Mouse (Mus musculus): ENCODE measurements around the gene Tbc1d13. TPM values are rescaled to one million over a fixed set of nuclear protein-coding genes. Genes with fewer than 3 reads are reported as not detected.
"Not testable (repeated sequence)": the region's sequence is repeated elsewhere in the genome, so short reads cannot be mapped to it uniquely, and the experiment has no call there.

The Tbc1d13 gene
- polyA plus RNA-seq, 1 experiment from 2014 or later, result 20.4 TPM

DNA sequence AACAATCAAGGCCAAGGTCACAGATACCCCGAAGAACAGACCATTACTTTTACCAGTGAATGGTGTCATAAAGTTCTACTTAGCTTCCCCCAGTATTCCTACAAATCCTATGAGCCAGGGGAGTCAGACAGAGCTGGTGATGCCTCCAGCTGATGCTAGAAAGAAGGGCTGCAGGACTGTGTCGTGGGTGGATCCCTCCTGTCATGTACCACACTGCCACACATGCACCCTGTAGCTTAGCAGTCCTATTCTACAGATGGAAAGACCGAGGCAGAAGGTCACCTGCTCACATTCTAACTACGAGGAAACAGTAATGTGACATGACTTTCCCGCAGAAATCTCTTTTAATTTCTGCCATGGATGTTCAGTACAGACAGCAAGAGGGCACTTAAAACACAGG lies 10.8 kb upstream of the Tbc1d13 start:
- no peak for ATAC-seq (ENCODE audit: low FRiP score, low TSS enrichment)
- no peaks in the 10 kb centered on the region for H3K9me3 ChIP-seq (ENCODE audit: control insufficient read depth, low read length)
- peaks cover 37% of the 10 kb centered on the region for H3K4me1 ChIP-seq (ENCODE audit: control insufficient read depth, insufficient read depth, low read length)
- DNase-seq, result no peak
- H3K9ac ChIP-seq (replicated peaks; ENCODE audit: low read length), result no peak overlapping the region
- H3K36me3 ChIP-seq (ENCODE audit: control insufficient read depth, insufficient read depth, low read length), result 0 out of 2 replicates have a peak, but pooled peaks cover 5% of the 10 kb centered on the region
- H3K4me2 ChIP-seq (ENCODE audit: low read length), result peak overlapping the region; percentile 97
- H3K27me3 ChIP-seq (ENCODE audit: control insufficient read depth, insufficient read depth, low read length), result no peaks in the 10 kb centered on the region
- 91% methylated on average over 5 of the region's 5 CpGs for WGBS
- no peak overlapping the region for H3K27ac ChIP-seq (replicated peaks; ENCODE audit: low read depth, low read length)
- H3K4me3 ChIP-seq (replicated peaks; ENCODE audit: low read depth, low read length), result 0 out of 2 replicates have a peak overlapping the region, but pooled peaks have one; percentile 88

DNA sequence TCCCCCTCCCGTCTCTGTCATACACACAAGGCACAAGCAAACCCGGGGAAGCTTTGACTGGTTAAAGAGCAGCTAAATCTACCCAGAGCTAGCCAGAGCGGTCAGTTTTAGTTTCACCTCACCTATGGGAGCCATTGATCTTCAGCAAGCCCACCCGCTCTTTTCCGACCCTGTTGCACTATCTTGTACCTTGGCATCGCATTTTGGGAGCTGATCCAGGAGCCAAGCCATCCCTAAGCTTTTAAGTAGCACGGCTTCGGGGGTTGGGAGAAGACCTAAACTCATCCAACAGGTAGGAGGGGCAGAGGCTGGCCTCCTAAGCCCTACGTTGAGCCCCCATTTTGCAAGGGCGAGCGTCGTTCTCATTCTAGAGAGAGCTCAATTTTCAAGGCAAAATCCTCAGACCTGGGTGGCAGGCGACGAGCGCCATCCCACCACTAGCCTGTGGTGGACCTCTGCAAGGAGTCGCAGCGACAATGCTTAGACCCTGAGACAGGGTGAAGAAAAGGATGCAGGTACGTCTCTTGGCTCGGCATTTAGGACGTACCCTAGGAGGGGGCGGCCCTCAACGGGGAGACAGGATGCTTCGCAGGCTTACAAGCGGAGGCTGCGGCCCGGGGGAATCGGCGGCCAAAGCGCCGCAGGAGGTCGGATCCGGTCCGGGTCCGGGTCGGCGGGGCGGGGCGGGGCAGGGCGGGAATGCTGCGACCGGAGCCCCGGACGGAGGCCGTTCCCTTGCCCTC lies 9.6 kb upstream of the Tbc1d13 start:
- H3K36me3 ChIP-seq (ENCODE audit: control insufficient read depth, insufficient read depth, low read length), result 0 out of 2 replicates have a peak, but pooled peaks cover 5% of the 10 kb centered on the region
- H3K4me3 ChIP-seq (replicated peaks; ENCODE audit: low read depth, low read length), result peak overlapping the region; percentile 88
- H3K9me3 ChIP-seq (ENCODE audit: control insufficient read depth, low read length), result no peaks in the 10 kb centered on the region
- peak overlapping the region; percentile 91 for H3K27ac ChIP-seq (replicated peaks; ENCODE audit: low read depth, low read length)
- no peaks in the 10 kb centered on the region for H3K27me3 ChIP-seq (ENCODE audit: control insufficient read depth, insufficient read depth, low read length)
- peak overlapping the region; percentile 97 for H3K4me2 ChIP-seq (ENCODE audit: low read length)
- peaks cover 35% of the 10 kb centered on the region for H3K4me1 ChIP-seq (ENCODE audit: control insufficient read depth, insufficient read depth, low read length)
- ATAC-seq (ENCODE audit: low FRiP score, low TSS enrichment), result peak; percentile 66
- WGBS, result 1% methylated on average over 44 of the region's 44 CpGs
- peak overlapping the region; percentile 95 for H3K9ac ChIP-seq (replicated peaks; ENCODE audit: low read length)
- no peak for DNase-seq

DNA sequence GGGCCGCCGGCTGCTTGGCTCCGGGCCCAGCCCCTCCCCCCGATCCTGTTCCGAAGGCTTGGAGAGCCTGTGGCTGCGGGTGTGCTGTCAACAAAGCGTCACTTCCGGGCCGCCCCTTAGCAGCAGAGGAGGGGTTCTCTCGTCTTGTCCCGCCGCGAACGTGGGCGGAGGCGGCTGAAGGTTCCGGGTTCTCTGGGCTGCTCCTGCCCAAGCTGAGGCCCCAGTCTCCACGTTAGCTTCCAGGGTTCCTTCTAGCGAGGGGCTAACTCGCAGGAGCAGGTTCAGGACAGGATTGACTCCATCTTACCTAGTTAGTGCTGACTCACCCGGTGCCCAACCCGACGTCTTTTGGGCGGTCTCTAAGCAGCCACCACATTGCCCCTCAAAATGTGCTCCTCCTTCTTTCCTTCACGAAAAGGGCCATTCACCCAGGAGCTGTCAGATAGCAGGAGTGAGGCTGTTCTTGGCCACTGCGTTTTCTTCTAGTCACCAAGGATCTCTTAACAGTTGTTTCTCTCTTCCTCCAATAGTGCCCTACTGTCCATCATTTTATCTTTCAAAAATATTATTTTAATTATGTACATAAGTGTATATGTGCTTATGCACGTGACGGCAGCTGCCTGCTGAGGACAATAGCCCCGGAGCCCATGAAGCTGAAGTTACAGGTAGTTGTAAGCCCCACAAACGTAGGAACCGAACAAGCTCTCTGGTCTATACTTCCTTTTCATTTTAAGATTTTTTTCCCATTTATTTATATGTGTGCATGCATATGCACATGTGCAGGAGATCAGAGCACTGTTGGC lies 8.9 kb upstream of the Tbc1d13 start, which contains the start of gene Zer1:
Gene Zer1 (minus strand): TSS at position 114 of the 803 bp plus-strand sequence.
- DNase-seq (peak; percentile 95), ATAC-seq (ENCODE audit: low FRiP score, low TSS enrichment) (peak; percentile 92)
- Histone ChIP-seq H3K4me3 (replicated peaks; ENCODE audit: low read depth, low read length) (peak within 1 kb of the TSS; percentile 88), H3K4me1 (ENCODE audit: control insufficient read depth, insufficient read depth, low read length) (peaks cover 29% of the 10 kb centered on the region), H3K4me2 (ENCODE audit: low read length) (peak within 1 kb of the TSS; percentile 97), H3K27me3 (ENCODE audit: control insufficient read depth, insufficient read depth, low read length) (no peaks in the 10 kb centered on the region), H3K27ac (replicated peaks; ENCODE audit: low read depth, low read length) (peak within 1 kb of the TSS; percentile 91), H3K9me3 (ENCODE audit: control insufficient read depth, low read length) (no peaks in the 10 kb centered on the region), H3K9ac (replicated peaks; ENCODE audit: low read length) (peak within 1 kb of the TSS; percentile 95), H3K36me3 (ENCODE audit: control insufficient read depth, insufficient read depth, low read length) (0 out of 2 replicates have a peak, but pooled peaks cover 5% of the 10 kb centered on the region)
- WGBS, result 9% methylated on average over 31 of the region's 31 CpGs

DNA sequence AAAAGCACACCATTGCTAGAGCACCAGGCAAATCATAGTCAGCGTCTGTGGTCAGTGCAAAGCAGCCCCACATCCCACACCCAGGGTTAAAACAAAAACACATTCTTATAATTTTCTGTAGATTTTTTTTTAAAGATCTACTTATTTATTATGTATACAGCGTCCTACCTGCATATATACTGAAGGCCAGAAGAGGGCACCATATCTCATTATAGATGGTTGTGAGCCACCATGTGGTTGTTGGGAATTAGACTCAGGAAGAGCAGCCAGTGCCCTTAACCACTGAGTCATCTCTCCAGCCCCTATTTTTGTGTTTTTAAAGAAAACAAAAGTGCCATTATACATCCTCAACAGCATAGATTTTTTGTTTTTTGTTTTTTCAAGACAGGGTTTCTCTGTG lies 4.8 kb upstream of the Tbc1d13 start:
- WGBS, result 34% methylated on average over 2 of the region's 2 CpGs

DNA sequence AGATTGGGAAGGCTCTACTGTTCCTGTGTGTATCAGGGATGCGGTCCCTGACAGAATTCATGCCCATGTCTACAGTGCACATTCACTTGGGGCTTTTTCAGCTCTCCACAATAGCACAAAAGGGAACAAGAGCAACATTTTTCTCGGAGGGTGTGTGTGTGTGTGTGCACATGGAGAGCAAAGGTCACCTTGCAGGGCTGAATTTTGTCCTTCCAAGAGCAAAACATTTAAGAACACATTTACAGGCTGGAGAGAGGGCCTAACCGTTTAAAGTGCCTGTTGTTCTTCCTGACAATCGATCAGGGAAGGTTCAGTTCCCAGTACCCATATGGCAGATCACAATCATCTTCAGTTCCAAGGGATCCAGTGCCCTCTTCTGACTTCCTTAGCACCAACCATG lies 3.4 kb upstream of the Tbc1d13 start:
- 85% methylated on average over 4 of the region's 4 CpGs for WGBS
- Histone ChIP-seq H3K9ac (replicated peaks; ENCODE audit: low read length) (no peak overlapping the region), H3K4me1 (ENCODE audit: control insufficient read depth, insufficient read depth, low read length) (peaks cover 16% of the 10 kb centered on the region), H3K9me3 (ENCODE audit: control insufficient read depth, low read length) (no peaks in the 10 kb centered on the region), H3K36me3 (ENCODE audit: control insufficient read depth, insufficient read depth, low read length) (no peaks in the 10 kb centered on the region), H3K27me3 (ENCODE audit: control insufficient read depth, insufficient read depth, low read length) (no peaks in the 10 kb centered on the region), H3K27ac (replicated peaks; ENCODE audit: low read depth, low read length) (no peak overlapping the region), H3K4me2 (ENCODE audit: low read length) (no peak overlapping the region), H3K4me3 (replicated peaks; ENCODE audit: low read depth, low read length) (no peak overlapping the region)
- DNase-seq (no peak), ATAC-seq (ENCODE audit: low FRiP score, low TSS enrichment) (no peak)

More for the DNA sequence above, 4.8 kb upstream of the Tbc1d13 start:
- ATAC-seq (ENCODE audit: low FRiP score, low TSS enrichment) (no peak), DNase-seq (peak; percentile 82)
- H3K9ac ChIP-seq (replicated peaks; ENCODE audit: low read length), result no peak overlapping the region
- H3K36me3 ChIP-seq (ENCODE audit: control insufficient read depth, insufficient read depth, low read length), result no peaks in the 10 kb centered on the region
- H3K9me3 ChIP-seq (ENCODE audit: control insufficient read depth, low read length), result no peaks in the 10 kb centered on the region
- no peak overlapping the region for H3K4me2 ChIP-seq (ENCODE audit: low read length)
- H3K27ac ChIP-seq (replicated peaks; ENCODE audit: low read depth, low read length), result no peak overlapping the region
- H3K27me3 ChIP-seq (ENCODE audit: control insufficient read depth, insufficient read depth, low read length), result no peaks in the 10 kb centered on the region
- no peak overlapping the region for H3K4me3 ChIP-seq (replicated peaks; ENCODE audit: low read depth, low read length)
- peaks cover 11% of the 10 kb centered on the region for H3K4me1 ChIP-seq (ENCODE audit: control insufficient read depth, insufficient read depth, low read length)

DNA sequence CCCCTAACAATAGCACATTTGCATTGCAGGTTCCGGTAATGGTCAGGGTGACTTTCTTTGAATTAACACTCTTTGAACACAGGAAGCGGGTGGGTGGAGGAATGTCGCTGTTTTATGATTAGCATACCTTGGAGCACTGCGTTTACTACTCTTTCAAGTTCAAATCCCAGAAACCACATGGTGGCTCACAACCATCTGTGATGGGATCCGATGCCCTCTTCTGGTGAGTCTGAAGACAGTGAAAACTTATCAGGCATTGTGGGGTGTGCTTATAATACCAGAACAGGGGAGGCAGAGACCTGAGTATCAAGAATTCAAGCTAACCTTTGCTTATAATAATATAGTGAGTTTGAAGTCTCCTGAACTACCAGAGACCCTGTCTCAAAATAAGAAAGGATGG lies 2.3 kb upstream of the Tbc1d13 start:
- DNase-seq; H3K4me3 ChIP-seq (replicated peaks; ENCODE audit: low read depth, low read length); H3K27me3 ChIP-seq (ENCODE audit: control insufficient read depth, insufficient read depth, low read length); H3K4me2 ChIP-seq (ENCODE audit: low read length); H3K9ac ChIP-seq (replicated peaks; ENCODE audit: low read length); ATAC-seq (ENCODE audit: low FRiP score, low TSS enrichment); H3K27ac ChIP-seq (replicated peaks; ENCODE audit: low read depth, low read length); H3K9me3 ChIP-seq (ENCODE audit: control insufficient read depth, low read length); H3K36me3 ChIP-seq (ENCODE audit: control insufficient read depth, insufficient read depth, low read length): not testable (repeated sequence)
- H3K4me1 ChIP-seq (ENCODE audit: control insufficient read depth, insufficient read depth, low read length), result peaks cover 14% of the 10 kb centered on the region
- WGBS, result 61% methylated on average over 5 of the region's 5 CpGs

DNA sequence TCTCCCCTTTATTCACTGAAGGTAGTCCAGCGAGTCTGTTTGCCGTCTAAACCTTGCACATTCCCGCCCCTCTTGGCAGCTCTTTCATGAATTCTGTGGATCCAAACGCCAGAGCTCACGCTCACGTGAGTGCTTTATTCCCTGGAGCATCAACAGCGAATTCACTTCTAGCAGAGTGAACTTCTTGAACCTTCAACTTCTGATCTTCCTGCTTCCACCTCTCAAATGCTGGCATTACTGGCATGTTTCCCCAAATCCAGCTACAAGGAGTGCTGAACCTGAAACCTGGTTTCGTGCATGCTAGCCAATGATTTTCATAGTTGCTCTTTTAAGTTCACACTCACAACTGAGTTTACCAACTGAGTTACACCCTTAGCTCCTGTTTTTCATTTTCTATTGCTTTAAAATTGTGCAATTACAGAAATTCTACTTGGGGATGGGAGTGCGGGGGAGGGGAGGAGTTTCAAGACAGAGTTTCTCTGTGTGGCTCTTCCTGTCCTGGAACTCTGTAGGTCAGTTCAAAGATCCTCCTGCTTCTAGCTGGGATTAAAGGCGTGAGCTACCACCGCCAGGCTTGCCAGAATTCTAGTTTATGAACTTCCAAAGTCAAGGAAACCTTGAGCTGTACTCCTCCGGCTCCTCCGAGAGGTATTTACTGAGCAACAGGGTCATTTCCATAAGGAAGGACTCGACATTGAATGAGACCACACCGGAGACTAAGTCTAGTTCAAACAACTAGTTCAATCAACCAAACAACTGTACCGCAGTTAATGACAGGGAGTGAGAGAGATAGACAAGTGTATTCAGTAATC lies 539 bp upstream of the Tbc1d13 start:
- Histone ChIP-seq H3K4me1 (ENCODE audit: control insufficient read depth, insufficient read depth, low read length) (peaks cover 14% of the 10 kb centered on the region), H3K9me3 (ENCODE audit: control insufficient read depth, low read length) (no peaks in the 10 kb centered on the region), H3K4me2 (ENCODE audit: low read length) (peak overlapping the region; percentile 68), H3K4me3 (replicated peaks; ENCODE audit: low read depth, low read length) (peak overlapping the region; percentile 75), H3K27me3 (ENCODE audit: control insufficient read depth, insufficient read depth, low read length) (no peaks in the 10 kb centered on the region), H3K9ac (replicated peaks; ENCODE audit: low read length) (peak overlapping the region; percentile 70; the same call in 1 of the 2 replicates), H3K36me3 (ENCODE audit: control insufficient read depth, insufficient read depth, low read length) (peaks cover 19% of the 10 kb centered on the region), H3K27ac (replicated peaks; ENCODE audit: low read depth, low read length) (peak overlapping the region; percentile 63; the same call in 1 of the 2 replicates)
- DNase-seq, result no peak
- WGBS, result 22% methylated on average over 16 of the region's 16 CpGs
- no peak for ATAC-seq (ENCODE audit: low FRiP score, low TSS enrichment)

DNA sequence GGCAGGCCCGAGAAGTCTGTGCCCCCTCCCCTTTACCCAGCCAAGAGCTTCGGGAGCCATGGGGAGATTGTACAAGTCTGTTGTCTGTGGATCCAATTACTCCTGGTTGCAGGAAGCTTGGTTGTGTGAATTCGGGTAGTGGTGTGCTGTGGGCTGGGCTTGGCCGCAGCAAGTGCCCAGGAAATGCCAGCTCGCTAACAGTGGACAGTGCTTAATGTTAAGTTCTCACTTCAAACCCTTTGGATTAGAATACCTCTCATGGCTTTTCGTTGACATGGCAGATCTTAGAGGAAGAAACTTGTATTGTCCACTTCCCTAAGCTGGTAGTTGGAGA lies 799 bp downstream of the Tbc1d13 start:
- Histone ChIP-seq H3K9ac (replicated peaks; ENCODE audit: low read length) (peak overlapping the region; percentile 70), H3K4me3 (replicated peaks; ENCODE audit: low read depth, low read length) (peak overlapping the region; percentile 75), H3K27me3 (ENCODE audit: control insufficient read depth, insufficient read depth, low read length) (no peaks in the 10 kb centered on the region), H3K9me3 (ENCODE audit: control insufficient read depth, low read length) (no peaks in the 10 kb centered on the region), H3K36me3 (ENCODE audit: control insufficient read depth, insufficient read depth, low read length) (peaks cover 26% of the 10 kb centered on the region), H3K4me1 (ENCODE audit: control insufficient read depth, insufficient read depth, low read length) (peaks cover 14% of the 10 kb centered on the region), H3K27ac (replicated peaks; ENCODE audit: low read depth, low read length) (peak overlapping the region; percentile 66; the same call in 1 of the 2 replicates), H3K4me2 (ENCODE audit: low read length) (peak overlapping the region; percentile 68)
- no peak for ATAC-seq (ENCODE audit: low FRiP score, low TSS enrichment)
- WGBS, result 29% methylated on average over 6 of the region's 6 CpGs
- DNase-seq, result no peak
